Comparison of ENCODE assay signal across 8 mouse cellular contexts in genomic region chr5:150020851-150021250, GRCm38 (mm10). TPM values are rescaled to one million over a fixed set of nuclear protein-coding genes. Genes with fewer than 3 reads are reported as not detected.
DNase-seq lines count a peak whose midpoint lies in the region; ATAC-seq lines count a peak whose summit lies in the region.

No protein-coding gene starts in this region.

- no peaks in the 10 kb centered on the region for H3K4me1 ChIP-seq in intestine, embryonic 15.5 days (replicated peaks)

- no peak overlapping the region for H3K9ac ChIP-seq in intestine, embryonic 15.5 days

- ATAC-seq in intestine, embryonic 15.5 days, result peak; percentile 79; the same call in 1 of the 2 replicates
- ATAC-seq in megakaryocyte-erythroid progenitor cell, adult 5-6 weeks (replicated peaks; ENCODE audit: low FRiP score, low TSS enrichment, poor library complexity, severe bottlenecking), result peak; percentile 96
- ATAC-seq in activated CD4-positive, CD25-positive, alpha-beta regulatory T cell, adult 4 months, result no peak

- H3K4me2 ChIP-seq in intestine, embryonic 15.5 days (replicated peaks), result no peak overlapping the region

- no peaks in the 10 kb centered on the region for H3K9me3 ChIP-seq in intestine, embryonic 15.5 days

- no peak overlapping the region for H3K27ac ChIP-seq in intestine, embryonic 15.5 days

- H3K4me3 ChIP-seq in intestine, embryonic 15.5 days (replicated peaks), result no peak overlapping the region

- H3K27me3 ChIP-seq in intestine, embryonic 15.5 days (replicated peaks), result no peaks in the 10 kb centered on the region

- H3K36me3 ChIP-seq in intestine, embryonic 15.5 days, result no peaks in the 10 kb centered on the region

- WGBS in intestine, embryonic 15.5 days, result 4% methylated on average over 6 of the region's 6 CpGs

- DNase-seq in adrenal gland, adult (ENCODE audit: inconsistent age in 2 of 2, low spot score in 1 of 2), result peak; percentile 69 to 92
- DNase-seq in cerebellum, postnatal 14 days, result peak; percentile 87 to 90
- peak; percentile 83 to 84 for DNase-seq in frontal cortex, postnatal 36 days (ENCODE audit: low spot score in 2 of 2)
- DNase-seq in left cerebral cortex, adult 8-10 months (ENCODE audit: low spot score in 2 of 2), result peak; percentile 33 to 70
- peak; percentile 77 for DNase-seq in right cerebral cortex, postnatal 25 days

RNA-seq across cellular contexts. Expression of gene Rxfp2, which starts 2.4 kb away (rescaled TPM):
- polyA plus RNA-seq in intestine, embryonic 15.5 days (2015; fragmentation: Nextera tagmentation; extraction: Ambion mirVana), result 0.38 and 0.44 TPM in 2 replicates
- 1 to 10 TPM in 3 of 4 experiments, under 1 TPM in 1; 0.61 to 1.4 (median 1.2) TPM for total RNA-seq in left cerebral cortex, adult 8-10 months (2022)
- not detected in 2 replicates for total RNA-seq in megakaryocyte-erythroid progenitor cell, adult 5-6 weeks (2014; fragmentation: Nextera tagmentation)
- not detected in 2 replicates for total RNA-seq in megakaryocyte-erythroid progenitor cell, adult 5-6 weeks (2017)
- not detected for polyA plus RNA-seq in activated CD4-positive, CD25-positive, alpha-beta regulatory T cell, adult 4 months (2017; shearing (Covaris generic))
